Mouse (Mus musculus): ENCODE data around the gene Skap1. TPM values are rescaled to one million over a fixed set of nuclear protein-coding genes. Genes with fewer than 3 reads are reported as not detected.

The Skap1 gene
- polyA plus RNA-seq, 1 experiment from 2014 or later = 2.5 TPM

GRCm38 (mm10) chr11:96808066-96808465 lies 343.7 kb downstream of the Skap1 start:
- Histone ChIP-seq H3K4me2 (no peak overlapping the region), H3K27ac (no peak overlapping the region), H3K4me1 (no peaks in the 10 kb centered on the region), H3K4me3 (no peak overlapping the region), H3K9me3 (replicated peaks) (no peaks in the 10 kb centered on the region), H3K27me3 (no peaks in the 10 kb centered on the region), H3K36me3 (ENCODE audit: poor library complexity, severe bottlenecking) (peaks cover 97% of the 10 kb centered on the region), H3K9ac (no peak overlapping the region)
- ATAC-seq = no peak
- WGBS = 63% methylated on average over 1 of the region's 1 CpGs

Other genes with a start within 250 kb of the Skap1 start
- gene Hoxb9, start 193.1 kb upstream of the Skap1 start, polyA plus RNA-seq (2015; fragmentation: Nextera tagmentation; extraction: Ambion mirVana) = not detected in 2 replicates
- gene Hoxb8, start 182.7 kb upstream of the Skap1 start, polyA plus RNA-seq (2015; fragmentation: Nextera tagmentation; extraction: Ambion mirVana) = not detected in 2 replicates
- not detected in 2 replicates for gene Hoxb7, start 178.0 kb upstream of the Skap1 start, polyA plus RNA-seq (2015; fragmentation: Nextera tagmentation; extraction: Ambion mirVana)
- not detected in 2 replicates for gene Hoxb6, start 172.1 kb upstream of the Skap1 start, polyA plus RNA-seq (2015; fragmentation: Nextera tagmentation; extraction: Ambion mirVana)
- 0.09 TPM in 1 of 2 replicates, not detected in the other for gene Hoxb5, start 161.3 kb upstream of the Skap1 start, polyA plus RNA-seq (2015; fragmentation: Nextera tagmentation; extraction: Ambion mirVana)
- not detected in 2 replicates for gene Hoxb4, start 146.3 kb upstream of the Skap1 start, polyA plus RNA-seq (2015; fragmentation: Nextera tagmentation; extraction: Ambion mirVana)
- not detected in 2 replicates for gene Hoxb3, start 141.3 kb upstream of the Skap1 start, polyA plus RNA-seq (2015; fragmentation: Nextera tagmentation; extraction: Ambion mirVana)
- gene Hoxb2, start 114.1 kb upstream of the Skap1 start, polyA plus RNA-seq (2015; fragmentation: Nextera tagmentation; extraction: Ambion mirVana) = not detected in 2 replicates
- gene Hoxb1, start 98.8 kb upstream of the Skap1 start, polyA plus RNA-seq (2015; fragmentation: Nextera tagmentation; extraction: Ambion mirVana) = not detected in 2 replicates

All from forebrain, embryonic 13.5 days (tissue).